Mouse (Mus musculus): ENCODE measurements around the gene Acy3. TPM values are rescaled to one million over a fixed set of nuclear protein-coding genes. Genes with fewer than 3 reads are reported as not detected.

Acy3 gene
- total and polyA plus RNA-seq, 3 experiments: 0.25 to 0.83 TPM; not detected in 1

- dilution Hi-C loops (cut with MboI; ENCODE audit: extremely low pct_ligation_motif_present, extremely low pct_unique_long_range_greater_than_20kb, low sequenced_read_pairs): no loop called here
Measured at GRCm38 (mm10) chr19:4023185-4023584, 36.8 kb downstream of the Acy3 start.

GRCm38 (mm10) chr19:4027576-4027975, 41.2 kb downstream of the Acy3 start:
- no peak for TF ChIP-seq SMC3 (IDR thresholded peaks at IDR 0.05; ENCODE audit: low read depth, low read length)
- no peak for TF ChIP-seq POLR2A (IDR thresholded peaks at IDR 0.05; ENCODE audit: low read depth, low read length)
- TF ChIP-seq IRF4 (IDR thresholded peaks at IDR 0.05; ENCODE audit: low read depth, low read length): no peak
- TF ChIP-seq MXI1 (IDR thresholded peaks at IDR 0.05; ENCODE audit: low read depth, low read length): no peak
- no peak for TF ChIP-seq ELF1 (IDR thresholded peaks at IDR 0.05; ENCODE audit: low read depth, low read length)
- TF ChIP-seq UBTF (IDR thresholded peaks at IDR 0.05; ENCODE audit: low read depth, low read length): no peak
- no peaks in the 10 kb centered on the region for H3K79me2 ChIP-seq (replicated peaks; ENCODE audit: control insufficient read depth, extremely low read depth, insufficient read depth, poor library complexity, severe bottlenecking)
- in situ Hi-C loops (cut with MboI; ENCODE audit: low pct_ligation_motif_present, low pct_unique_long_range_greater_than_20kb, low sequenced_read_pairs): no loop called here
- H3K4me3 ChIP-seq (replicated peaks in 1 of 3; ENCODE audit: low read depth in 2 of 3, low read length in 2 of 3, poor library complexity in 1 of 3): no peak overlapping the region
- H3K4me1 ChIP-seq (ENCODE audit: control insufficient read depth in 1 of 2, insufficient read depth in 2 of 2): no peaks in the 10 kb centered on the region
- peaks cover 26% of the 10 kb centered on the region for H3K9me3 ChIP-seq (replicated peaks; ENCODE audit: low read length)
- H3K27me3 ChIP-seq (replicated peaks): peaks cover 1% of the 10 kb centered on the region
- dilution Hi-C loops (cut with MboI; ENCODE audit: extremely low pct_ligation_motif_present, extremely low pct_unique_long_range_greater_than_20kb, low sequenced_read_pairs): no loop called here
- H3K4me2 ChIP-seq (ENCODE audit: insufficient read depth, low read depth, poor library complexity, severe bottlenecking): no peak overlapping the region
- DNase-seq (ENCODE audit: extremely low read depth): no peak
- H3K36me3 ChIP-seq (replicated peaks in 1 of 2; ENCODE audit: control insufficient read depth in 1 of 2, insufficient read depth in 1 of 2, low read length in 1 of 2): no peaks in the 10 kb centered on the region
- H3K9ac ChIP-seq (ENCODE audit: insufficient read depth, low read depth): no peak overlapping the region
- no peak overlapping the region for H3K27ac ChIP-seq (ENCODE audit: insufficient read depth, low read depth)

More at GRCm38 (mm10) chr19:4023185-4023584, 36.8 kb downstream of the Acy3 start:
- DNase-seq (ENCODE audit: extremely low read depth): no peak
- peaks cover 21% of the 10 kb centered on the region for H3K9me3 ChIP-seq (replicated peaks; ENCODE audit: low read length)
- no peak overlapping the region for H3K4me3 ChIP-seq (replicated peaks in 1 of 3; ENCODE audit: low read depth in 2 of 3, low read length in 2 of 3, poor library complexity in 1 of 3)
- H3K9ac ChIP-seq (ENCODE audit: insufficient read depth, low read depth): no peak overlapping the region
- H3K36me3 ChIP-seq (replicated peaks in 1 of 2; ENCODE audit: control insufficient read depth in 1 of 2, insufficient read depth in 1 of 2, low read length in 1 of 2): no peaks in the 10 kb centered on the region
- H3K79me2 ChIP-seq (replicated peaks; ENCODE audit: control insufficient read depth, extremely low read depth, insufficient read depth, poor library complexity, severe bottlenecking): no peaks in the 10 kb centered on the region
- TF ChIP-seq CHD1 (IDR thresholded peaks at IDR 0.05; ENCODE audit: low read depth, low read length) (no peak), CHD2 (IDR thresholded peaks at IDR 0.05; ENCODE audit: low read length) (no peak), RAD21 (IDR thresholded peaks at IDR 0.05; ENCODE audit: low read depth, low read length) (no peak), USF1 (IDR thresholded peaks at IDR 0.05; ENCODE audit: low read depth, low read length) (no peak), MYC (IDR thresholded peaks at IDR 0.05; ENCODE audit: low read depth, low read length) (no peak), CTCF (conservative IDR thresholded peaks at IDR 0.05 in 1 of 2, IDR thresholded peaks at IDR 0.05 in 1 of 2; ENCODE audit: low read depth in 2 of 2, low read length in 2 of 2) (no peak), POLR2AphosphoS2 (IDR thresholded peaks at IDR 0.05; ENCODE audit: low read depth, low read length) (no peak), ZMIZ1 (IDR thresholded peaks at IDR 0.05; ENCODE audit: low read depth, low read length) (no peak), E2F4 (IDR thresholded peaks at IDR 0.05; ENCODE audit: insufficient replicate concordance, low read depth, low read length) (no peak), KAT2A (IDR thresholded peaks at IDR 0.05; ENCODE audit: insufficient replicate concordance, low read length) (no peak), ZC3H11A (IDR thresholded peaks at IDR 0.05; ENCODE audit: low read depth, low read length) (no peak), POLR2A (IDR thresholded peaks at IDR 0.05; ENCODE audit: low read depth, low read length) (no peak), MAFK (IDR thresholded peaks at IDR 0.05; ENCODE audit: insufficient replicate concordance, low read length) (no peak)
- H3K27ac ChIP-seq (ENCODE audit: insufficient read depth, low read depth): no peak overlapping the region
- no peak overlapping the region for H3K4me2 ChIP-seq (ENCODE audit: insufficient read depth, low read depth, poor library complexity, severe bottlenecking)
- H3K27me3 ChIP-seq (replicated peaks): no peaks in the 10 kb centered on the region
- H3K4me1 ChIP-seq (ENCODE audit: control insufficient read depth in 1 of 2, insufficient read depth in 2 of 2): peaks cover 9 to 14% of the 10 kb centered on the region in 2 experiments
- in situ Hi-C loops (cut with MboI; ENCODE audit: low pct_ligation_motif_present, low pct_unique_long_range_greater_than_20kb, low sequenced_read_pairs): no loop called here

Measured in CH12.LX (cell line).